Mouse (Mus musculus) small intestine, adult 2 months (tissue): ENCODE results near the gene Mb21d2.

Experiments
- CTCF ChIP-seq: fragments of 200-500 bp; IDR thresholded peaks from 2 replicates; pipeline ENCODE4 v1.5.1; 2012; ENCODE audit warnings: low read depth, mild to moderate bottlenecking, control low read depth, inconsistent platforms, low read length, moderate library complexity, mixed read lengths; ENCODE audit not compliant: insufficient replicate concordance, insufficient read length; ENCODE audit errors: extremely low read depth
- POLR2A ChIP-seq: fragments of 200-500 bp; IDR thresholded peaks from 2 replicates; pipeline ENCODE4 v1.6.1; 2012; ENCODE audit warnings: low read depth, mild to moderate bottlenecking, control low read depth, inconsistent platforms, low read length, moderate library complexity

- TF ChIP-seq CTCF = no peak
- TF ChIP-seq POLR2A = no peak
Observed at GRCm38 (mm10) chr16:28841102-28841501, 88.4 kb downstream of the Mb21d2 start.
